Mouse (Mus musculus) megakaryocyte-erythroid progenitor cell, adult 5-6 weeks (primary cell): Measurements from ENCODE around the gene Sec24d. TPM values are rescaled to one million over a fixed set of nuclear protein-coding genes. Genes with fewer than 3 reads are reported as not detected.
A peak's percentile ranks its signal among the peaks of the same experiment; 100 is the strongest.
"Not testable (repeated sequence)": the region's sequence is repeated elsewhere in the genome, so short reads cannot be mapped to it uniquely, and the experiment has no call there.

ENCODE experiments used
- ATAC-seq: replicated peaks from 2 replicates; pipeline ENCODE4 v1.8.0; 2016; ENCODE audit warnings: mild to moderate bottlenecking, inconsistent platforms; ENCODE audit not compliant: severe bottlenecking, poor library complexity, low FRiP score, low TSS enrichment
- total RNA-seq, 2 experiments: library from RNA; stranded (forward) in 1 of 2; stranded (reverse) in 1 of 2; fragments of 200-1000, 215-1000 nt in 1 of 2; fragments of >200 nt in 1 of 2; fragmentation: Nextera tagmentation in 1 of 2; gene quantifications; 2 replicates each; pipeline ENCODE4 v1.2.3; 2014 to 2017

Gene Sec24d
- total RNA-seq, 2 experiments from 2014 or later: 11.5 to 17.0 TPM

- peak; percentile 77 for ATAC-seq
Measured at GRCm38 (mm10) chr3:123333055-123333424, 65.8 kb downstream of the Sec24d start.

GRCm38 (mm10) chr3:123334947-123335346, 67.7 kb downstream of the Sec24d start:
- no peak for ATAC-seq

- no peak for ATAC-seq
Measured at GRCm38 (mm10) chr3:123335480-123335879, 68.2 kb downstream of the Sec24d start.

GRCm38 (mm10) chr3:123336455-123336854, 69.2 kb downstream of the Sec24d start:
- no peak for ATAC-seq

- no peak for ATAC-seq
Measured at GRCm38 (mm10) chr3:123336951-123337350, 69.7 kb downstream of the Sec24d start.

- no peak for ATAC-seq
Measured at GRCm38 (mm10) chr3:123337853-123338252, 70.6 kb downstream of the Sec24d start.

GRCm38 (mm10) chr3:123338666-123339195, 71.5 kb downstream of the Sec24d start:
- ATAC-seq: no peak

- ATAC-seq: no peak
Measured at GRCm38 (mm10) chr3:123341049-123341448, 73.8 kb downstream of the Sec24d start.

GRCm38 (mm10) chr3:123343690-123344089, 76.4 kb downstream of the Sec24d start:
- no peak for ATAC-seq

GRCm38 (mm10) chr3:123348080-123348802, 81.0 kb downstream of the Sec24d start:
- no peak for ATAC-seq

GRCm38 (mm10) chr3:123350602-123351001, 83.3 kb downstream of the Sec24d start:
- no peak for ATAC-seq

- ATAC-seq: no peak
Measured at GRCm38 (mm10) chr3:123351519-123351918, 84.3 kb downstream of the Sec24d start.

- no peak; the same call in 1 of the 2 replicates for ATAC-seq
Measured at GRCm38 (mm10) chr3:123353183-123353582, 85.9 kb downstream of the Sec24d start.

GRCm38 (mm10) chr3:123353661-123354060, 86.4 kb downstream of the Sec24d start:
- no peak for ATAC-seq

- ATAC-seq: no peak
Measured at GRCm38 (mm10) chr3:123354388-123354787, 87.1 kb downstream of the Sec24d start.

GRCm38 (mm10) chr3:123356377-123356991, 89.2 kb downstream of the Sec24d start:
- ATAC-seq: no peak

GRCm38 (mm10) chr3:123366820-123367219, 99.6 kb downstream of the Sec24d start:
- not testable (repeated sequence) for ATAC-seq

- ATAC-seq: no peak
Measured at GRCm38 (mm10) chr3:123369161-123369560, 101.9 kb downstream of the Sec24d start.

GRCm38 (mm10) chr3:123370927-123371326, 103.7 kb downstream of the Sec24d start:
- ATAC-seq: no peak

- peak; percentile 55 for ATAC-seq
Measured at GRCm38 (mm10) chr3:123371766-123372535, 104.7 kb downstream of the Sec24d start.
